Mouse (Mus musculus) kidney, postnatal 36 days (tissue): ENCODE data around the gene Tmem206.
A peak's percentile ranks its signal among the peaks of the same experiment; 100 is the strongest.

Experiments
- DNase-seq, 2 experiments: peaks; one replicate each; pipeline ENCODE4 v3.0.0; 2021 to 2022; ENCODE audit warnings: mixed read lengths in 2 of 2

The Tmem206 gene

GRCm38 (mm10) chr1:191311296-191311898 is 14.3 kb upstream of the Tmem206 start:
- DNase-seq: peak; percentile 46 to 54

DNA sequence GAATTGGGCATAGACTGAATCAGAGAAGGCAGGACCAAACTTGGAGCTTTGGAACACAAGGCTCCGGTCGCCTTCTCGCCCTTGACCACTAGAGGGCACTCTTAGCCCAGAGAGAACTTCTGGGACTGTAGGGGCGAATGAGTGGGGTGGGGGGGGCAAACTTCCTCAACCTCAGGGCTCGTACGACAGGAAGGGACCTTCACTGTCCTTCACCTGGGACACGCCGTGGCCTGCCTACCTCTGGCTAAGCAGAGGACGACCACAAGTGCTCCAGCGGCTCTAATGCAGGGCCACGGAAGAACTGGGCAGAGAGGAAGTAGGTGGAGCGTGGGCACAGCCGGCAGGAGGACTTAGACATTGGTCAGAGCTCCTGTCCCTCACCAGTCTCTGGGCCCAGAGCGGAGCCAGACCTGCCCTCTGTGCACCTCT is 13.2 kb upstream of the Tmem206 start:
- peak; percentile 91 to 92 for DNase-seq

GRCm38 (mm10) chr1:191313158-191313557 is 12.6 kb upstream of the Tmem206 start:
- no peak for DNase-seq

GRCm38 (mm10) chr1:191313926-191314325 is 11.8 kb upstream of the Tmem206 start:
- DNase-seq: no peak

- no peak for DNase-seq
Observed at GRCm38 (mm10) chr1:191316818-191317217, 8.9 kb upstream of the Tmem206 start.

GRCm38 (mm10) chr1:191317591-191318196 is 8.0 kb upstream of the Tmem206 start, which contains the start of gene Nenf:
Gene Nenf, minus strand, starts transcription at chr1:191318194.
- DNase-seq: peak; percentile 75 to 88

- no peak for DNase-seq
Observed at GRCm38 (mm10) chr1:191318686-191319085, 7.0 kb upstream of the Tmem206 start.

DNA sequence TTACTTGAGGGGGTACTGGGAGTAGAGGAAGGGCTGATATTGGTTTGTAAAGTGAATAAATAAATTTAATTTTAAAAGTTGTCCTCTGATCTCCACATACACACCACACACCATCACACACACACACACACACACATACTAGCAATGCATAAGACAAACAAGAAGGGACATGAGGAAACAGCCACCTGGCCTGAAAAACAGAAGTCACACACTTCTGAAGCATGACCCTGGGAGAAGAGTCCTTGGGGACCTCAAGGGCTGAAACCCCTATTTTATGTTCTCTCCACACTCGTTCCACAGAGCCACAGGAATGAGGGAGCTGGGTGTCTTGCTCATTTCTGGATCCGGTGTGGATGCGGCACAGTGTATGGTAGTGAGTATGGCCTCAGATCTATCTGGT is 2.3 kb upstream of the Tmem206 start:
- no peak for DNase-seq

GRCm38 (mm10) chr1:191324733-191325590 is 750 bp upstream of the Tmem206 start:
- no peak for DNase-seq

- DNase-seq: peak in 1 of 2 experiments; percentile 65
Observed at GRCm38 (mm10) chr1:191326233-191326882, 646 bp downstream of the Tmem206 start.

DNA sequence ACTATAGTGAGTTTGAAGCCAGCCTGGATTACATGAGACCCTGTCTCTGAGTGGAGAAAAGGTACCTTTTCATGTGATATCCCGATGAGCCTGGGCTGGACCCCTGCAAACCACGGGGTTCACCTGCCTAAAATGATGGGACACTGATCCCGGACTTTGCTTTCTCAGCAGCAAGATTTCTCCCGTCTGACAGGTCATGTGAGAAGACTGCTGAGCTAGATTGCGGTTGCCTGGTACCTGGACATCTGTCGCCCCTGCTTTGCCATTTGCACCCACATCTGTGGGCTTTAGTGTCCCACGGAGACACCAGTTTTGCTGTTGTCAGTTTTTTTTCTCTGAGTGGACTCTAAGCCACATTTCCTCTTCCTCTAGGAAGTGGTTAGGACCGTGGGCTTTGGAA is 1.5 kb downstream of the Tmem206 start:
- DNase-seq: peak; percentile 48 to 50

DNA sequence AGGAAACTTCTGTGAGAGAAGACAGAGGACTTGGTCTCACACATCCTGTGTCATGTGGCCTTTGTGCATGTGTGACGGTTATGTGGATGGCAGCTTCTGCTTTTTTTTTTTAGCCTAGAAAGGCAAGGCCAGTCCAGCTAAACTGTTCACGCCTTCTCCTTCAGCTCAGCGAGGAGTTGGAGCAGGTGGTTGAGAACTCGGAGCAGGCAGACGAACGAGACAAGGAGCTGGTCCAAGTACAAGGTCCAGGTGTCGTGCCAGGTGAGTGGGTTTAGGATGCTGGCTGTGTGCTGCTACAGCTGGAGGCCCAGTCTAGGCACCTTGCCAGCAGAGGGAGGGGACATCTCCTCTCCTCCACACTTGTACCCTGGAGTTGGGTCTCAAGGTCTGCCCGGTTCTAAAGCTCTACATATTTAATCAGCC is 2.3 kb downstream of the Tmem206 start:
- peak; percentile 96 to 97 for DNase-seq

DNA sequence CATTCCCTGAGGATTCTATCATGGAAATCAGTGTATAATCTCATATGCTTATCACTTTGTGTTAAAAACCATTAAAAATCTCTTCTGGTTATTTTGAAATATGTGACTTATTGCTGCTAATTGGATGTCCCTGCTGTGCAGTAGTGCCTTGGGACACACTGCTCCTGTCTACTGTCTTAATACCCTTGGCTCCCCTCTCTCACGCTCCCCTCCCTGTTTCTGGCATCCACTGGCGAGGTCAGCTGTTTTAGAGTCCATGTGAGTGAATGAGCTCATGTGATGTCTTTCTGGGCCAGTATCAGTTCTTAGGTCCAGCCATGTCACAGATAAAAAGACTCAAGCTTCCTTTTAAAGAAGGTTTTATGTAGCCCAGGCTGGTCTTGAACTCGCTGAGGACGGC is 4.6 kb downstream of the Tmem206 start:
- peak; percentile 59 to 73 for DNase-seq

DNA sequence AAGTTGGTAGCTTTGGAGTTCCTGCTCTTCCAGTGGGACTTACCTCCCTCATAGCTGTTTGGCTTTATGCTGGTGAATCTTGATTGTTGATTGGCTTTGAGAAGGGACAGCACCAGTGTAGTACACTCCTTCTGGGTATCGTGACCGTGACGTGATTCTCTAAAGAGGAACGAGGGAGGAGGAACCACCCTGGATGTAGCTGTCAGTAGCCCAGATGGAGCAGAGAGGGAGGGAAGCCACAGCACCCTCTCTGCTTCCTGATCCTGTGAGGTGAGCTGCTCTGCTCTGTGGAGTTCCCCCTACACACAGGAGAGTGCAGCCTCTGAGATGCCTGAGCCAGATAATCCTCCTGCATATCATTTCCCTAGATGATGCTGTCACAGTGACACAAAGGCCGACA is 8.8 kb downstream of the Tmem206 start:
- no peak for DNase-seq

- DNase-seq: peak in 1 of 2 experiments; percentile 35
Observed at GRCm38 (mm10) chr1:191339876-191340275, 14.2 kb downstream of the Tmem206 start.

DNA sequence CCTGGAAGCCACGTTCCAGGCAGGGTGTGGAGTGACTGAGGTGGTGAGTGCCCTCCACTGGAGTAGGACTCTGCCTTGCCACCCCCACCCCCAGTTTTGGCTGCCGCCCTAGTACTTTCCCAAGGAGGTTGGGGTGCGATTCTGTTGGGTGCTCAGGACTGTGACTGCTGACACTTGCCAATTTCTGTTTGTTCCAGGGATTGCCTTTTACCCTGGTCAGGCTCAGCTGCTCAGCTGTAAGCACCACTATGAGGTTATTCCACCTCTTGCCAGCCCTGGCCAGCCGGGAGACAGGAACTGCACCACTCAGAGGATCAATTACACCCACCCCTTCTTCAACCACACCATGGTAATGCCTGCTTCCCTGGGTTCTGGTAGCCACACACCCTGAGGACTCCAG is 14.8 kb downstream of the Tmem206 start:
- DNase-seq: peak; percentile 56 to 67

- DNase-seq: no peak
Observed at GRCm38 (mm10) chr1:191347602-191348001, 21.9 kb downstream of the Tmem206 start.

GRCm38 (mm10) chr1:191348592-191348991 is 22.9 kb downstream of the Tmem206 start:
- DNase-seq: no peak

DNA sequence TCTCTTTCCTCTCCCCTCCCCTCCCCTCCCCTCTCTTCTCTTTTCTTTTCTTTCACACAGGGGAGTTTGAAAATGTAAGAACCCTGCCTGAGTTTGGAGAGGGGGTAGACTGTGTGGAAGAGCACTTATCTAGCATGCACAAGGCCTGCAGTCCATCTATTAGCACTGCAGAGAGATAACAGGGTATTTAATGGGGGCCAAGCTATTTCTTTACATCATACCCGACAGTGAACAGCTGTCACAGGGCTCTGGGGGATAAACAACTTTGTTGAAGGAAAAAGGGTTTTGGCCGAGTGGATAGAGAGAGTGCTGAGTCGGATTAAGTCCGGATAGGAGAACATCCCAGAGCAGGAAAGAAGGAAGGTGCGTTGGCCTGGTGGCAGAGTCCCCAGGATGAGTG is 23.3 kb downstream of the Tmem206 start:
- DNase-seq: no peak

- no peak for DNase-seq
Observed at GRCm38 (mm10) chr1:191349486-191350037, 23.9 kb downstream of the Tmem206 start.

DNA sequence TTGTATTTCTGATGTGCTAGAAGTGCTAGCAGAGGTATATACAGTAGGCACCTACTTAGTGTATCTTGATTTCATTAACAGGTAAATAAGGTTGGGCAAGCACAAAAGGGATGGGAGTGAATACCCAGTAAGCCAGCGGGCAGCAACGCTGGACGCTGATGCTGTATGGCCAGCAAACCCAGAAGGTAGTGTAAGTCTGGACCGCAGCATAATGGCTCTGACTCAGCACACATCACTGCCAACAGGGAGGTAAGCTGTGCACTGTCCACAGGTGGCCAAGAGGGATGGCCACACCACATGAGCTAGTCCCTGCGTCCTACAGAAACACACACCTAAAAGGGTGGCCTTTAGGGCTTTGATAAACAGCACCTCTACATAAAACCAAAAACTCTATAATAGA is 24.6 kb downstream of the Tmem206 start:
- no peak for DNase-seq

- peak; percentile 54 to 86 for DNase-seq
Observed at GRCm38 (mm10) chr1:191352786-191353488, 27.2 kb downstream of the Tmem206 start.
